Mouse (Mus musculus) limb, embryonic 11.5 days (tissue): ENCODE data around the gene Gmcl1. TPM values are rescaled to one million over a fixed set of nuclear protein-coding genes. Genes with fewer than 3 reads are reported as not detected.

Experiments used
- ATAC-seq: fragments of 200-750 bp; cut with Nextera tagmentation; 2 replicates; pipeline ENCODE4 v1.8.0; 2017; ENCODE audit warnings: low read depth; ENCODE audit not compliant: insufficient number of reproducible peaks, low FRiP score, low TSS enrichment
- DNase-seq: peaks from one replicate; pipeline ENCODE4 v3.0.0-alpha.2; 2015; ENCODE audit warnings: low spot score
- H3K27ac ChIP-seq: fragments of 300-500 bp; sonication (generic); replicated peaks from 2 replicates; pipeline ENCODE4 v1.5.1; 2014; ENCODE audit warnings: low read depth, mild to moderate bottlenecking, low read length
- H3K27me3 ChIP-seq: fragments of 300-500 bp; sonication (generic); 2 replicates; pipeline ENCODE4 v1.6.1; 2014; ENCODE audit warnings: mild to moderate bottlenecking, low read length, mixed read lengths; ENCODE audit not compliant: control insufficient read depth, insufficient read depth
- H3K36me3 ChIP-seq: fragments of 300-500 bp; sonication (generic); 2 replicates; pipeline ENCODE4 v1.6.1; 2014; ENCODE audit warnings: mild to moderate bottlenecking, low read length, moderate library complexity, mixed read lengths; ENCODE audit not compliant: control insufficient read depth, insufficient read depth
- H3K4me1 ChIP-seq: fragments of 300-500 bp; sonication (generic); 2 replicates; pipeline ENCODE4 v1.6.1; 2014; ENCODE audit warnings: low read length, mixed read lengths; ENCODE audit not compliant: control insufficient read depth, insufficient read depth
- H3K4me2 ChIP-seq: fragments of 300-500 bp; sonication (generic); 2 replicates; pipeline ENCODE4 v1.6.1; 2014; ENCODE audit warnings: low read depth, mild to moderate bottlenecking, moderate library complexity; ENCODE audit not compliant: severe bottlenecking
- H3K4me3 ChIP-seq: fragments of 300-500 bp; sonication (generic); 2 replicates; pipeline ENCODE4 v1.5.1; 2014; ENCODE audit warnings: low read depth, low read length
- H3K9ac ChIP-seq: fragments of 300-500 bp; sonication (generic); 2 replicates; pipeline ENCODE4 v1.6.1; 2014; ENCODE audit warnings: mild to moderate bottlenecking, low read length
- H3K9me3 ChIP-seq: fragments of 300-500 bp; sonication (generic); 2 replicates; pipeline ENCODE4 v1.6.1; 2016; ENCODE audit warnings: low read length; ENCODE audit not compliant: control insufficient read depth
- WGBS: fragments of 180-500 bp; shearing (Covaris S2); extraction: QIAGEN DNeasy Blood & Tissue Kit; methylation state at CpG from one replicate; pipeline ENCODE4 v1.1.7; 2014; 5-methylcytosine and 5-hydroxymethylcytosine counted together
- polyA plus RNA-seq: library from polyadenylated mRNA; unstranded; fragments of >200 nt; fragmentation: Nextera tagmentation; extraction: Ambion mirVana; gene quantifications from 2 replicates; pipeline ENCODE4 v1.2.1, GENCODE M21; 2014

The Gmcl1 gene
- polyA plus RNA-seq, 1 experiment from 2014 or later, result 43.0 TPM

GRCm38 (mm10) chr6:86773830-86774229, 40.6 kb upstream of the Gmcl1 start:
- DNase-seq, result no peak

GRCm38 (mm10) chr6:86772631-86773030, 39.4 kb upstream of the Gmcl1 start:
- 81% methylated on average over 7 of the region's 7 CpGs for WGBS
- Histone ChIP-seq H3K9ac (no peak overlapping the region), H3K27ac (no peak overlapping the region), H3K9me3 (no peaks in the 10 kb centered on the region), H3K4me3 (no peak overlapping the region), H3K27me3 (no peaks in the 10 kb centered on the region), H3K36me3 (no peaks in the 10 kb centered on the region), H3K4me2 (no peak overlapping the region), H3K4me1 (0 out of 2 replicates have a peak, but pooled peaks cover 4% of the 10 kb centered on the region)
- no peak for DNase-seq
- ATAC-seq, result no peak

More at GRCm38 (mm10) chr6:86773830-86774229, 40.6 kb upstream of the Gmcl1 start:
- Histone ChIP-seq H3K9ac (no peak overlapping the region), H3K9me3 (no peaks in the 10 kb centered on the region), H3K4me2 (no peak overlapping the region), H3K27ac (no peak overlapping the region), H3K36me3 (no peaks in the 10 kb centered on the region), H3K4me3 (no peak overlapping the region), H3K4me1 (0 out of 2 replicates have a peak, but pooled peaks cover 4% of the 10 kb centered on the region), H3K27me3 (no peaks in the 10 kb centered on the region)
- ATAC-seq, result no peak
- 92% methylated on average over 4 of the region's 4 CpGs for WGBS

- WGBS, result 87% methylated on average over 4 of the region's 4 CpGs
Observed at GRCm38 (mm10) chr6:86768938-86769337, 35.8 kb upstream of the Gmcl1 start.

GRCm38 (mm10) chr6:86768186-86768776, 35.1 kb upstream of the Gmcl1 start:
- H3K4me3 ChIP-seq, result no peak overlapping the region
- H3K9ac ChIP-seq, result no peak overlapping the region
- no peaks in the 10 kb centered on the region for H3K4me1 ChIP-seq
- no peaks in the 10 kb centered on the region for H3K9me3 ChIP-seq
- no peak overlapping the region for H3K4me2 ChIP-seq
- DNase-seq, result no peak
- H3K27me3 ChIP-seq, result no peaks in the 10 kb centered on the region
- ATAC-seq, result no peak
- WGBS, result 94% methylated on average over 4 of the region's 4 CpGs
- no peak overlapping the region for H3K27ac ChIP-seq
- no peaks in the 10 kb centered on the region for H3K36me3 ChIP-seq

More at GRCm38 (mm10) chr6:86768938-86769337, 35.8 kb upstream of the Gmcl1 start:
- Histone ChIP-seq H3K4me1 (no peaks in the 10 kb centered on the region), H3K9ac (no peak overlapping the region), H3K27me3 (no peaks in the 10 kb centered on the region), H3K9me3 (no peaks in the 10 kb centered on the region), H3K4me2 (no peak overlapping the region), H3K27ac (no peak overlapping the region), H3K36me3 (no peaks in the 10 kb centered on the region), H3K4me3 (no peak overlapping the region)
- no peak for DNase-seq
- ATAC-seq, result no peak

GRCm38 (mm10) chr6:86767465-86767864, 34.3 kb upstream of the Gmcl1 start:
- H3K9ac ChIP-seq, result no peak overlapping the region
- DNase-seq (no peak), ATAC-seq (no peak)
- WGBS, result 72% methylated on average over 3 of the region's 3 CpGs
- no peaks in the 10 kb centered on the region for H3K36me3 ChIP-seq
- no peaks in the 10 kb centered on the region for H3K9me3 ChIP-seq
- no peaks in the 10 kb centered on the region for H3K27me3 ChIP-seq
- no peak overlapping the region for H3K4me3 ChIP-seq
- H3K4me2 ChIP-seq, result no peak overlapping the region
- no peaks in the 10 kb centered on the region for H3K4me1 ChIP-seq
- H3K27ac ChIP-seq, result no peak overlapping the region

- ATAC-seq, result no peak
- WGBS, result 71% methylated on average over 6 of the region's 6 CpGs
Observed at GRCm38 (mm10) chr6:86765637-86766059, 32.5 kb upstream of the Gmcl1 start.

GRCm38 (mm10) chr6:86754105-86754863, 21.1 kb upstream of the Gmcl1 start:
- H3K4me1 ChIP-seq, result no peaks in the 10 kb centered on the region
- H3K4me2 ChIP-seq, result no peak overlapping the region
- WGBS, result 89% methylated on average over 10 of the region's 10 CpGs
- no peak overlapping the region for H3K4me3 ChIP-seq
- no peak overlapping the region for H3K9ac ChIP-seq
- DNase-seq (peak; percentile 34), ATAC-seq (no peak)
- no peaks in the 10 kb centered on the region for H3K27me3 ChIP-seq
- no peaks in the 10 kb centered on the region for H3K9me3 ChIP-seq
- H3K27ac ChIP-seq, result no peak overlapping the region
- no peaks in the 10 kb centered on the region for H3K36me3 ChIP-seq

More at GRCm38 (mm10) chr6:86765637-86766059, 32.5 kb upstream of the Gmcl1 start:
- Histone ChIP-seq H3K9ac (no peak overlapping the region), H3K27me3 (no peaks in the 10 kb centered on the region), H3K9me3 (no peaks in the 10 kb centered on the region), H3K4me3 (no peak overlapping the region), H3K36me3 (no peaks in the 10 kb centered on the region), H3K4me2 (no peak overlapping the region), H3K27ac (no peak overlapping the region), H3K4me1 (no peaks in the 10 kb centered on the region)
- DNase-seq, result no peak

- Histone ChIP-seq H3K27me3 (no peaks in the 10 kb centered on the region), H3K4me2 (no peak overlapping the region), H3K9ac (no peak overlapping the region), H3K36me3 (no peaks in the 10 kb centered on the region), H3K4me1 (no peaks in the 10 kb centered on the region), H3K27ac (no peak overlapping the region), H3K9me3 (no peaks in the 10 kb centered on the region), H3K4me3 (no peak overlapping the region)
- ATAC-seq, result no peak
- no peak for DNase-seq
- WGBS, result 87% methylated on average over 5 of the region's 5 CpGs
Observed at GRCm38 (mm10) chr6:86752843-86753485, 19.8 kb upstream of the Gmcl1 start.
